10 mouse cellular contexts compared by ENCODE assay signal in the genomic region with DNA sequence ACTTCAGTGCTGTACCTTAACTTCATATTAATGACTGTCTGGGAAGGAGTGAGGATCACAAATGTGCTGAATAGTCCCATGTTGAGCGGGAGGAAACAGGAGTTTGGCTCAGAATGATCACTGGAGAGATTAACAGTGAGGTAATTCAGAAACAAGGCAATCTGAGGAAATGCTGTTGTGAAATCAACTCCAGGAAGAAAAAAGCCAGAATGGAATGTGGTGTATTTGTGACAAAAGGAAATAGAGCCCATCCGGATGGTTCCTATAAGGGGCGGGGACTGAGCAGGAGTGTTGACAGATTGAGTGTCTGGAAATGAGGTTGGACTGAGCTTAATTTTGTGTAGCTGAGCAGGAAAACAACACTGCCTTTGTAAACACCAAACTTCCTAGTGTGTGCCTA.
DNase-seq lines count a peak whose midpoint lies in the region; ATAC-seq and TF ChIP-seq lines count a peak whose summit lies in the region.
"Had no signal": no experiment of that assay in that cellular context is flagged by ENCODE, and none has a peak within 500 bp of the region (broad histone marks: within the 10 kb centered on the region; RNA-seq: fewer than 3 reads in every experiment).

No protein-coding gene starts in this region.

- no peaks in the 10 kb centered on the region for H3K9me3 ChIP-seq in liver, postnatal 0 days (ENCODE audit: low read length)
- H3K9me3 ChIP-seq in liver, embryonic 12.5 days (replicated peaks): no peaks in the 10 kb centered on the region
- no peaks in the 10 kb centered on the region for H3K9me3 ChIP-seq in heart, embryonic 15.5 days (replicated peaks)
- no peaks in the 10 kb centered on the region for H3K9me3 ChIP-seq in stomach, postnatal 0 days (ENCODE audit: control insufficient read depth, low read length)
- H3K9me3 ChIP-seq in midbrain, embryonic 15.5 days: no peaks in the 10 kb centered on the region
- no peaks in the 10 kb centered on the region for H3K9me3 ChIP-seq in midbrain, embryonic 13.5 days
- H3K9me3 ChIP-seq: hindbrain, embryonic 10.5 days had no signal

- no peaks in the 10 kb centered on the region; the same call in 1 of the 2 replicates for H3K4me1 ChIP-seq in liver, postnatal 0 days (ENCODE audit: insufficient read depth)
- 0 out of 2 replicates have a peak, but pooled peaks cover 4% of the 10 kb centered on the region for H3K4me1 ChIP-seq in liver, embryonic 12.5 days
- peaks cover 8% of the 10 kb centered on the region; the same call in 1 of the 2 replicates for H3K4me1 ChIP-seq in heart, embryonic 15.5 days (replicated peaks)
- H3K4me1 ChIP-seq in stomach, postnatal 0 days (replicated peaks; ENCODE audit: control insufficient read depth, insufficient read depth): no peaks in the 10 kb centered on the region
- H3K4me1 ChIP-seq in midbrain, embryonic 15.5 days: no peaks in the 10 kb centered on the region
- no peaks in the 10 kb centered on the region for H3K4me1 ChIP-seq in midbrain, embryonic 13.5 days (replicated peaks)

- H3K27ac ChIP-seq in liver, postnatal 0 days (ENCODE audit: low read depth): no peak overlapping the region
- no peak overlapping the region for H3K27ac ChIP-seq in liver, embryonic 12.5 days
- peak overlapping the region; percentile 47; the same call in 1 of the 2 replicates for H3K27ac ChIP-seq in heart, embryonic 15.5 days
- no peak overlapping the region for H3K27ac ChIP-seq in stomach, postnatal 0 days (replicated peaks)
- no peak overlapping the region for H3K27ac ChIP-seq in midbrain, embryonic 15.5 days
- H3K27ac ChIP-seq in midbrain, embryonic 13.5 days: no peak overlapping the region
- H3K27ac ChIP-seq: hindbrain, embryonic 10.5 days had no signal

- no peak for DNase-seq in liver, postnatal 0 days
- DNase-seq in kidney, postnatal 36 days: peak; percentile 38 to 66
- no peak for DNase-seq in stomach, postnatal 0 days (ENCODE audit: low spot score)
- DNase-seq in left cerebral cortex, postnatal 25 days (ENCODE audit: low spot score in 2 of 2): no peak
- DNase-seq: thymus, adult 18-20 months had no signal

- TF ChIP-seq CTCF in liver, postnatal 0 days (IDR thresholded peaks at IDR 0.05; ENCODE audit: low read depth): no peak
- TF ChIP-seq CTCF in stomach, postnatal 0 days (IDR thresholded peaks at IDR 0.05; ENCODE audit: low read depth): no peak

- no peak overlapping the region for H3K9ac ChIP-seq in liver, postnatal 0 days (replicated peaks)
- no peak overlapping the region for H3K9ac ChIP-seq in liver, embryonic 12.5 days
- no peak overlapping the region for H3K9ac ChIP-seq in heart, embryonic 15.5 days
- no peak overlapping the region for H3K9ac ChIP-seq in stomach, postnatal 0 days (ENCODE audit: low read length)
- no peak overlapping the region for H3K9ac ChIP-seq in midbrain, embryonic 15.5 days
- H3K9ac ChIP-seq in midbrain, embryonic 13.5 days (replicated peaks): no peak overlapping the region

- no peak overlapping the region for H3K4me2 ChIP-seq in liver, postnatal 0 days (ENCODE audit: low read depth, low read length)
- H3K4me2 ChIP-seq in liver, embryonic 12.5 days: no peak overlapping the region
- H3K4me2 ChIP-seq in heart, embryonic 15.5 days: no peak overlapping the region
- H3K4me2 ChIP-seq in stomach, postnatal 0 days (replicated peaks; ENCODE audit: low read depth): no peak overlapping the region
- H3K4me2 ChIP-seq in midbrain, embryonic 15.5 days: no peak overlapping the region
- H3K4me2 ChIP-seq in midbrain, embryonic 13.5 days (replicated peaks): no peak overlapping the region

- intact Hi-C loops in left cerebral cortex, postnatal 25 days (cut with DNase I): no loop called here

- WGBS in liver, postnatal 0 days (ENCODE audit: insufficient replicate concordance): 40% methylated on average over 3 of the region's 3 CpGs
- 40% methylated on average over 3 of the region's 3 CpGs for WGBS in liver, embryonic 12.5 days (ENCODE audit: insufficient replicate concordance)
- 40% methylated on average over 3 of the region's 3 CpGs for WGBS in heart, embryonic 15.5 days
- 53% methylated on average over 3 of the region's 3 CpGs for WGBS in stomach, postnatal 0 days
- WGBS in midbrain, embryonic 15.5 days: 85% methylated on average over 3 of the region's 3 CpGs
- 90% methylated on average over 3 of the region's 3 CpGs for WGBS in midbrain, embryonic 13.5 days

- no peak overlapping the region for H3K4me3 ChIP-seq in liver, postnatal 0 days (ENCODE audit: low read depth, low read length)
- no peak overlapping the region for H3K4me3 ChIP-seq in liver, embryonic 12.5 days
- H3K4me3 ChIP-seq in heart, embryonic 15.5 days: no peak overlapping the region
- no peak overlapping the region for H3K4me3 ChIP-seq in stomach, postnatal 0 days (ENCODE audit: low read depth, low read length)
- H3K4me3 ChIP-seq in midbrain, embryonic 15.5 days: no peak overlapping the region
- H3K4me3 ChIP-seq in midbrain, embryonic 13.5 days (replicated peaks): no peak overlapping the region
- H3K4me3 ChIP-seq: hindbrain, embryonic 10.5 days had no signal

- TF ChIP-seq EP300 in liver, postnatal 0 days (IDR thresholded peaks at IDR 0.05; ENCODE audit: low read depth): peak; percentile 54; the same call in 1 of the 2 replicates
- no peak for TF ChIP-seq EP300 in stomach, postnatal 0 days (optimal IDR thresholded peaks at IDR 0.05)

- no peaks in the 10 kb centered on the region for H3K27me3 ChIP-seq in liver, postnatal 0 days (ENCODE audit: insufficient read depth, low read length)
- no peaks in the 10 kb centered on the region for H3K27me3 ChIP-seq in liver, embryonic 12.5 days (replicated peaks)
- no peaks in the 10 kb centered on the region for H3K27me3 ChIP-seq in heart, embryonic 15.5 days
- no peaks in the 10 kb centered on the region for H3K27me3 ChIP-seq in stomach, postnatal 0 days (ENCODE audit: control insufficient read depth, insufficient read depth, low read length)
- H3K27me3 ChIP-seq in midbrain, embryonic 15.5 days (replicated peaks): no peaks in the 10 kb centered on the region
- H3K27me3 ChIP-seq in midbrain, embryonic 13.5 days: no peaks in the 10 kb centered on the region

- H3K36me3 ChIP-seq in liver, postnatal 0 days (replicated peaks; ENCODE audit: insufficient read depth, low read length): no peaks in the 10 kb centered on the region
- H3K36me3 ChIP-seq in liver, embryonic 12.5 days: no peaks in the 10 kb centered on the region
- H3K36me3 ChIP-seq in heart, embryonic 15.5 days: no peaks in the 10 kb centered on the region
- no peaks in the 10 kb centered on the region for H3K36me3 ChIP-seq in stomach, postnatal 0 days (ENCODE audit: control insufficient read depth, insufficient read depth, low read length)
- H3K36me3 ChIP-seq in midbrain, embryonic 15.5 days (replicated peaks): no peaks in the 10 kb centered on the region
- H3K36me3 ChIP-seq in midbrain, embryonic 13.5 days: no peaks in the 10 kb centered on the region
- H3K36me3 ChIP-seq: hindbrain, embryonic 10.5 days had no signal

- peak; percentile 27; the same call in 1 of the 2 replicates for ATAC-seq in liver, postnatal 0 days
- no peak for ATAC-seq in liver, embryonic 12.5 days
- ATAC-seq in heart, embryonic 15.5 days (replicated peaks; ENCODE audit: insufficient number of reproducible peaks, insufficient read depth, low FRiP score, low read depth): peak; percentile 49; the same call in 1 of the 2 replicates
- ATAC-seq in stomach, postnatal 0 days (ENCODE audit: low FRiP score, low TSS enrichment): peak; percentile 25; the same call in 1 of the 2 replicates
- ATAC-seq in midbrain, embryonic 15.5 days (replicated peaks): no peak
- no peak for ATAC-seq in midbrain, embryonic 13.5 days

Comparison
In these comparisons a context has a peak if more than half of its experiments do, and no peak if none do; other contexts are left out.
1. ATAC-seq: peak in liver, postnatal 0 days (single experiment), heart, embryonic 15.5 days (single experiment) and stomach, postnatal 0 days (single experiment); none in liver, embryonic 12.5 days (single experiment), midbrain, embryonic 15.5 days (single experiment) and midbrain, embryonic 13.5 days (single experiment).
2. DNase-seq: peak in kidney, postnatal 36 days (2 of 2); none in liver, postnatal 0 days (single experiment), stomach, postnatal 0 days (single experiment) and left cerebral cortex, postnatal 25 days (0 of 2).